Mouse (Mus musculus) hindbrain, embryonic 11.5 days (tissue): ENCODE measurements around the gene H3f3a. TPM values are rescaled to one million over a fixed set of nuclear protein-coding genes. Genes with fewer than 3 reads are reported as not detected.
A peak's percentile ranks its signal among the peaks of the same experiment; 100 is the strongest.

Experiments used
- ATAC-seq: fragments of 200-750 bp; cut with Nextera tagmentation; 2 replicates; pipeline ENCODE4 v1.8.0; 2017; ENCODE audit warnings: mild to moderate bottlenecking, moderate TSS enrichment, moderate library complexity; ENCODE audit not compliant: low FRiP score
- DNase-seq: peaks from one replicate; pipeline ENCODE4 v3.0.0-alpha.2; 2015; ENCODE audit warnings: low spot score
- H3K27ac ChIP-seq: fragments of 300-500 bp; sonication (generic); 2 replicates; pipeline ENCODE4 v1.5.1; 2014; ENCODE audit warnings: mild to moderate bottlenecking, low read depth, low read length
- H3K27me3 ChIP-seq: fragments of 300-500 bp; sonication (generic); 2 replicates; pipeline ENCODE4 v1.6.1; 2014; ENCODE audit warnings: mild to moderate bottlenecking, low read length, moderate library complexity, mixed read lengths; ENCODE audit not compliant: control insufficient read depth, insufficient read depth
- H3K36me3 ChIP-seq: fragments of 300-500 bp; sonication (generic); 2 replicates; pipeline ENCODE4 v1.6.1; 2014; ENCODE audit warnings: mild to moderate bottlenecking, low read length, moderate library complexity, mixed read lengths; ENCODE audit not compliant: control insufficient read depth, insufficient read depth
- H3K4me1 ChIP-seq: fragments of 300-500 bp; sonication (generic); replicated peaks from 2 replicates; pipeline ENCODE4 v1.6.1; 2014; ENCODE audit warnings: low read length, mixed read lengths; ENCODE audit not compliant: control insufficient read depth, insufficient read depth
- H3K4me2 ChIP-seq: fragments of 300-500 bp; sonication (generic); replicated peaks from 2 replicates; pipeline ENCODE4 v1.6.1; 2014; ENCODE audit warnings: mild to moderate bottlenecking, low read depth, low read length
- H3K4me3 ChIP-seq: fragments of 300-500 bp; sonication (generic); 2 replicates; pipeline ENCODE4 v1.5.1; 2014; ENCODE audit warnings: low read depth, low read length
- H3K9ac ChIP-seq: fragments of 300-500 bp; sonication (generic); 2 replicates; pipeline ENCODE4 v1.6.1; 2014; ENCODE audit warnings: low read depth, low read length
- H3K9me3 ChIP-seq: fragments of 300-500 bp; sonication (generic); 2 replicates; pipeline ENCODE4 v1.6.1; 2016; ENCODE audit warnings: low read length; ENCODE audit not compliant: control insufficient read depth
- WGBS: fragments of 180-500 bp; shearing (Covaris S2); extraction: QIAGEN DNeasy Blood & Tissue Kit; methylation state at CpG from one replicate; pipeline ENCODE4 v1.1.7; 2014; 5-methylcytosine and 5-hydroxymethylcytosine counted together
- polyA plus RNA-seq: library from polyadenylated mRNA; unstranded; fragments of >200 nt; fragmentation: Nextera tagmentation; extraction: Ambion mirVana; gene quantifications from 2 replicates; pipeline ENCODE4 v1.2.1, GENCODE M21; 2014

Gene H3f3a
- polyA plus RNA-seq, 1 experiment from 2014 or later, result 3,542 TPM

GRCm38 (mm10) chr1:180829775-180830174 is 16.0 kb upstream of the H3f3a start:
- no peak for ATAC-seq

GRCm38 (mm10) chr1:180826634-180827033 is 12.9 kb upstream of the H3f3a start:
- H3K27ac ChIP-seq, result no peak overlapping the region

More at GRCm38 (mm10) chr1:180829775-180830174, 16.0 kb upstream of the H3f3a start:
- no peaks in the 10 kb centered on the region for H3K36me3 ChIP-seq
- no peak overlapping the region for H3K4me2 ChIP-seq
- H3K4me1 ChIP-seq, result no peaks in the 10 kb centered on the region
- H3K9ac ChIP-seq, result no peak overlapping the region
- H3K27ac ChIP-seq, result no peak overlapping the region
- H3K9me3 ChIP-seq, result no peaks in the 10 kb centered on the region
- H3K27me3 ChIP-seq, result no peaks in the 10 kb centered on the region
- no peak for DNase-seq
- no peak overlapping the region for H3K4me3 ChIP-seq
- 85% methylated on average over 11 of the region's 11 CpGs for WGBS

GRCm38 (mm10) chr1:180824721-180825120 is 11.0 kb upstream of the H3f3a start:
- Histone ChIP-seq H3K36me3 (no peaks in the 10 kb centered on the region), H3K27me3 (no peaks in the 10 kb centered on the region), H3K27ac (no peak overlapping the region), H3K9ac (no peak overlapping the region), H3K4me2 (no peak overlapping the region), H3K4me1 (no peaks in the 10 kb centered on the region), H3K4me3 (no peak overlapping the region), H3K9me3 (no peaks in the 10 kb centered on the region)
- DNase-seq, result no peak
- ATAC-seq, result no peak
- 61% methylated on average over 3 of the region's 3 CpGs for WGBS

More at GRCm38 (mm10) chr1:180826634-180827033, 12.9 kb upstream of the H3f3a start:
- no peaks in the 10 kb centered on the region for H3K27me3 ChIP-seq
- H3K9ac ChIP-seq, result no peak overlapping the region
- DNase-seq (no peak), ATAC-seq (no peak)
- no peaks in the 10 kb centered on the region for H3K9me3 ChIP-seq
- H3K4me2 ChIP-seq, result no peak overlapping the region
- no peak overlapping the region for H3K4me3 ChIP-seq
- no peaks in the 10 kb centered on the region for H3K4me1 ChIP-seq
- 88% methylated on average over 4 of the region's 4 CpGs for WGBS
- H3K36me3 ChIP-seq, result no peaks in the 10 kb centered on the region

- no peak overlapping the region for H3K4me3 ChIP-seq
- H3K4me1 ChIP-seq, result no peaks in the 10 kb centered on the region
- DNase-seq (no peak), ATAC-seq (no peak)
- no peak overlapping the region for H3K27ac ChIP-seq
- 88% methylated on average over 3 of the region's 3 CpGs for WGBS
- no peaks in the 10 kb centered on the region for H3K27me3 ChIP-seq
- no peaks in the 10 kb centered on the region for H3K9me3 ChIP-seq
- H3K36me3 ChIP-seq, result no peaks in the 10 kb centered on the region
- no peak overlapping the region for H3K4me2 ChIP-seq
- no peak overlapping the region for H3K9ac ChIP-seq
Observed at GRCm38 (mm10) chr1:180823716-180824115, 10.0 kb upstream of the H3f3a start.

GRCm38 (mm10) chr1:180822276-180822675 is 8.5 kb upstream of the H3f3a start:
- Histone ChIP-seq H3K27me3 (no peaks in the 10 kb centered on the region), H3K36me3 (no peaks in the 10 kb centered on the region), H3K9me3 (no peaks in the 10 kb centered on the region), H3K27ac (no peak overlapping the region), H3K9ac (no peak overlapping the region), H3K4me2 (no peak overlapping the region), H3K4me3 (no peak overlapping the region), H3K4me1 (no peaks in the 10 kb centered on the region)
- no peak for DNase-seq
- WGBS, result 92% methylated on average over 5 of the region's 5 CpGs
- no peak for ATAC-seq

GRCm38 (mm10) chr1:180821101-180821500 is 7.4 kb upstream of the H3f3a start:
- ATAC-seq (no peak), DNase-seq (no peak)
- Histone ChIP-seq H3K4me2 (no peak overlapping the region), H3K4me1 (no peaks in the 10 kb centered on the region), H3K9ac (no peak overlapping the region), H3K4me3 (no peak overlapping the region), H3K27me3 (no peaks in the 10 kb centered on the region), H3K36me3 (no peaks in the 10 kb centered on the region), H3K9me3 (no peaks in the 10 kb centered on the region), H3K27ac (no peak overlapping the region)
- 91% methylated on average over 6 of the region's 6 CpGs for WGBS

- Histone ChIP-seq H3K4me2 (no peak overlapping the region), H3K9ac (no peak overlapping the region), H3K4me3 (no peak overlapping the region), H3K4me1 (0 out of 2 replicates have a peak, but pooled peaks cover 2% of the 10 kb centered on the region), H3K27me3 (no peaks in the 10 kb centered on the region), H3K9me3 (no peaks in the 10 kb centered on the region), H3K27ac (no peak overlapping the region), H3K36me3 (no peaks in the 10 kb centered on the region)
- WGBS, result 77% methylated on average over 2 of the region's 2 CpGs
- no peak for DNase-seq
- no peak for ATAC-seq
Observed at GRCm38 (mm10) chr1:180818000-180818399, 4.3 kb upstream of the H3f3a start.

GRCm38 (mm10) chr1:180815371-180816024 is 1.8 kb upstream of the H3f3a start:
- DNase-seq, result no peak
- 49% methylated on average over 12 of the region's 12 CpGs for WGBS
- Histone ChIP-seq H3K27me3 (no peaks in the 10 kb centered on the region), H3K4me1 (0 out of 2 replicates have a peak, but pooled peaks cover 4% of the 10 kb centered on the region), H3K4me3 (no peak overlapping the region), H3K36me3 (peaks cover 1% of the 10 kb centered on the region; the same call in 1 of the 2 replicates), H3K9ac (peak overlapping the region; percentile 15; the same call in 1 of the 2 replicates), H3K4me2 (peak overlapping the region; percentile 17; the same call in 1 of the 2 replicates), H3K27ac (no peak overlapping the region), H3K9me3 (no peaks in the 10 kb centered on the region)
- no peak for ATAC-seq

GRCm38 (mm10) chr1:180813409-180813884 is 296 bp downstream of the H3f3a start:
- H3K4me1 ChIP-seq, result 0 out of 2 replicates have a peak, but pooled peaks cover 5% of the 10 kb centered on the region
- peak overlapping the region; percentile 98 for H3K27ac ChIP-seq
- ATAC-seq, result peak; percentile 96
- DNase-seq, result peak; percentile 95
- H3K9ac ChIP-seq, result peak overlapping the region; percentile 99
- WGBS, result under 1% methylated on average over 22 of the region's 65 CpGs
- peaks cover 6% of the 10 kb centered on the region; the same call in 1 of the 2 replicates for H3K36me3 ChIP-seq
- peak overlapping the region; percentile 81 for H3K4me2 ChIP-seq
- H3K4me3 ChIP-seq, result peak overlapping the region; percentile 98
- H3K9me3 ChIP-seq, result no peaks in the 10 kb centered on the region
- no peaks in the 10 kb centered on the region for H3K27me3 ChIP-seq
